Mouse (Mus musculus): ENCODE measurements at regions not wholly inside any gene's neighbourhood (a gene's known extent, or its start where the extent isn't known, plus 50 kb on each side); places are given as distances from the start of the nearest gene placed in this dataset.

DNA sequence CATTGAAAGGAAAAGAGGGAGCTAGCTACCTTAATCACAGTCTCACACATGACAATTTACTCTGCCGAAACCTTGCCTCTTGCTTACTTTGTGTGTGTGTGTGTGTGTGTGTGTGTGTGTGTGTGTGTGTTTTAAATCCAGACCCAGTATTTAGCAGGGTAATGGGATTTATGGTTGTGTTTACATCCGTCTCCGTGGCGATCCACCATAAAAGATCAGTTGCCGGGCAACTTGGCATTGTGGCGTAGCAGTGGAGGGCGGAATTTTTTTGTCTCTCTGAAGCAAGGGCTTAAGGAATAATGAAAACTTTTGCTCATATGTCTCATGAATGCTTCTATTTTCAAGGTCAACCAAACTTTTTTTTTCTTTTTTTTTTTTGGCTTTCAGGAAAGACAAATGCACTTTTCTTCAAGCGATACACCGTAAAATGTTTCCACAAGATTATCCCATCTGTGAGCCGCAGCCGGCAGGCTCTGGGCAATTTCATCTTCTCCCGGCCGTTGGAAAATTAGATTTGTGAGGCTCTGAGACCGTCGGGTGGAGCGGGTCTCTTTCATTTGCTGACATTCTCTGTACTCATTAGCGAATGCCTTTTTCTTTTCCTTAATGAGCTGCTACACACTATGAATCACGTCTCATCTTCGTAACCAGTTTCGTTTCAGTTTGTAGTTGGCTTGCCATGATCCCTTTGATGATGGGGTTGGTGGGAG lies 53.9 kb upstream of the Ptch1 start:
- no peak for DNase-seq (ENCODE audit: low read depth in 1 of 2, low spot score in 2 of 2)

DNA sequence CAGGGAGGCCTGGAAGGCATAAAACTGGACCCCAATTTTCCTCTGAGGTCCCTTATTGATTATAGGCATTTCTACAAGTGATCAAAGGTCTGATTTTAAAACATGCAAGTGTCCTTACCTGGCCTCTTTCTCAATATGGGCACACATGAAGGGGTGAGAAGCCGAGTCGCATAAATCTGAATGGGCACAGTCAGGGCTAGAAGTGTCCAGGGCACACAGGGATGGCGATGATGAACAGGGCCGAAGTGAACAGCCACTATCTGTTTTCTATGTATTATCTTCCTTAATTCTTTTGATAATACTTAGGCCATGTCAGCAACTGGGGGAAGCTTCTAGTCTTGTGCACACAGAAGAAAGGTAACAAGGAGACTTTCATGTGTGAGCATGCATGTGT lies 54.5 kb upstream of the Ptch1 start:
- no peak for DNase-seq (ENCODE audit: low read depth in 1 of 2, low spot score in 2 of 2)

DNA sequence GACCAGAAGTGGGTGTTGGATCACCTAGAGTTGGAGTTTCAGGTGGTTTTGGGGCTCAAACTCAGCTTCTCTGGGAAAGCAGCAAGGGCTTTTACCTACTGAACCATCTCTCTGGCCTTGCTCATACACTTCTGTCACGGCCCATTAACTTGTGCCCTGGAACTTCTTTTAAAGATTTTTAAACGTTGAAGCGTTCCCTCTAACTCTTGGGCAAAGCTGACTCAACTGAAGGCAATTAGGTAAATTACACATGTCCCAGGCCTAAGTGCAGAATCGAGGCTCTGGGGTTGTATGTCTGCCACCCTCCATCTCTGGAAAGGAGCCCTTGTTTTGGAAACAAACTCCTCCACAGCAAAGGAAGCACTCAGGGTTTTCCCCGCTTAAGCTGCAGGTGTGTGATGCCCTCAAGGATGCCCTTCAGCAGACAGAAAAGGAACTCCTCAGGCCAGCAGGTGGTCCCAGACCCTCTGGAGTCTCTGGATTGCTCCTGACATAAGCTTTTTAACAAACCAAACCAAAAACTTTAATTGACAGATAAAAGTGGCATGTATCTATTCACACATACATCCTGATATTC lies 58.5 kb upstream of the Ptch1 start:
- DNase-seq (ENCODE audit: low read depth in 1 of 2, low spot score in 2 of 2): no peak

GRCm38 (mm10) chr13:63634294-63634693 lies 60.9 kb upstream of the Ptch1 start:
- DNase-seq (ENCODE audit: low read depth in 1 of 2, low spot score in 2 of 2): no peak

DNA sequence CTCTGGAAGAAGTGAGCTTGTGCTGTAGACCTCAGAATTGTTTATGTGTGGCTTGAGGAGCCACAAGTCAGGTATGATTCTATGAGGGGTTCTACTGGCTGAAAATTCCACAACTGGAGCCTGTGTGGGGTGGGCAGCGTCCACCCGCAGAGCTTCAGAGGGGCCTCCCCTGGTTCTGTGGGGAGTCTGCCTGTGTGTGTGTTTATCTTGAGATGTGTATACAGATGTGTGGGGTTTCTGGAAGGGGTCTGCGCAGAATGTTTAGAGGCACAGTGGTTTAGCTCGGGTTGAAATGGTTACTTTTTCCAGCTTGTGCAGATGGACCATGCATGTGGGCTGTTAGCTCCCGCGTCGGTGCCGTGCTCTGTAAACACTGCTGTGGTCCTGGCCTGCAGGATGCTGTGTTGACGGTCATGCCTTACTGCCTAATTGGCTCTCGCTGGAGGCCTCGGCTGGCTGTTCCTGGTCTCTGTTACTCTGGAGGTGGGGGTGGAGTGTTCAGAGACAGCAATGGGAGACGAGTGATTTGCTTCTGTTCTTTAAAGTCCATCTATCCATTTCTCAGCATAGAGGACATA lies 68.3 kb upstream of the Ptch1 start:
- no peak for DNase-seq (ENCODE audit: low read depth in 1 of 2, low spot score in 2 of 2)

- no peak for DNase-seq (ENCODE audit: low read depth in 1 of 2, low spot score in 2 of 2)
Measured at GRCm38 (mm10) chr13:63642617-63643016, 69.2 kb upstream of the Ptch1 start.

DNA sequence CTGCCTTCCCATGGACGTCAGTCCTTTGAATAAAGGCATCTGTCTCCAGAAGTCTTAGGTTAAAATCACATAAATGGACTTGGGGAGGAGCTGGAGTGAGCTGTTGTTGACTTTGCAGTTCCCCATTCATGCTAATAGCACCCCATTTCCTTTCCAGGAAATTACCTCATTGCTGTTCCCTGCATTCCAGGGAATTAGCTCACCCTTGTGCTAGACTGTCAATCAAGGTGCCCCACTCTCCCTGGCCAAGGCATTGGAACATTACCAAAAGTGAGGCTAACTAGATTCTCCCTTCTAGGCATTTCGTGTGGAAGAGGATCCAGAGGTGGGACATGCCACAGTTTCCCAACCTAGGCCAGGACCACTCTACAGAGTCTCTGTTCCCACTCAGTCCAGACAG lies 70.0 kb upstream of the Ptch1 start:
- DNase-seq (ENCODE audit: low read depth in 1 of 2, low spot score in 2 of 2): no peak

DNA sequence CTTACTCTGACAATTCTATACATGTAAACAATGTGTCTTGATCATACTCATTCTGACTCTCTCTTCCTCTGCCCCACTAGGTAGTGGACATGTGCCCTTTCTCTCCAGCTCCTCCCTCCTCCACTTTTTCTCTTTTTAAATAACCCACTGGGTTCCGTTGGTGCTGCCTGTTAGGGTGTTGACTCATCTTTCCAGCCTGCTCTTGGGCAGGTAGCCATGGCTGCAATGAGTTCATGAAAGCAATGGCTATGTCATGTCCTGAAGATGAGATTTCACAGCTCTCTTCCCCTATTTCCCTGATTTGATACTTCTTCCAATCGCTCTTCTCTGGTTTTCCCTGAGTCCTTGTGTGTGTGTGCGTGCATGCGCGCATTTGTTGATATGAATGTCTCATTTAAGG lies 70.9 kb upstream of the Ptch1 start:
- no peak for DNase-seq (ENCODE audit: low read depth in 1 of 2, low spot score in 2 of 2)

DNA sequence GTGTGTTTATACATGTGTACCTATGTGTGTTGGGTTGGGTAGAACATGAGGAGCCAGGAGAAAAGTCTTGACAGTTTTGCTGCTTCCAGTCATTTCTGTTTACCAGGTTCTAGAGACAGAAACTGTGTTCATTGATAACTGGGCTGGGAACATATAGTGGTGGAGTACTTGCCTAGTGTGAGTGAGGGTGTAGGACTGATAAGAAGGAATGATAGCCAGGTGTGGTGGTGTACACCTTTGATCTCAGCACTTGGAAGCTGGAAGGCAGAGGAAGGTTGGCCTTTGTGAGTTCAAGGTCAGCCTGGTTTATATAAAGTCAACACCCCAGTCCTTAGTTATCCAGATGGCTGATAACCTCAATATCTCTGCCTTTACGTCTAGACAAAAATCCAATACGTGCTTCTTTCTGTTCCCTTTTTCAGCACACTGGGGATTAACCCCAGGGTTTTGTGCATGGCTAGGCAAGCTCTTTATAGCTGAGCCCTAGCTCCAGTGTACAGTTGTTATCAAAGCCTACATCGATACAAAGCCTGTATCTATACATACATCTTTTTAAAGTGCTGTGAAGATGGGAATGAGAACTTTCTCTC lies 75.8 kb upstream of the Ptch1 start:
- DNase-seq (ENCODE audit: low read depth in 1 of 2, low spot score in 2 of 2): no peak

GRCm38 (mm10) chr13:63654514-63654913 lies 81.1 kb upstream of the Ptch1 start:
- DNase-seq (ENCODE audit: low read depth in 1 of 2, low spot score in 2 of 2): no peak

- no peak for DNase-seq (ENCODE audit: low read depth in 1 of 2, low spot score in 2 of 2)
Measured at GRCm38 (mm10) chr13:63657115-63657514, 83.7 kb upstream of the Ptch1 start.

DNA sequence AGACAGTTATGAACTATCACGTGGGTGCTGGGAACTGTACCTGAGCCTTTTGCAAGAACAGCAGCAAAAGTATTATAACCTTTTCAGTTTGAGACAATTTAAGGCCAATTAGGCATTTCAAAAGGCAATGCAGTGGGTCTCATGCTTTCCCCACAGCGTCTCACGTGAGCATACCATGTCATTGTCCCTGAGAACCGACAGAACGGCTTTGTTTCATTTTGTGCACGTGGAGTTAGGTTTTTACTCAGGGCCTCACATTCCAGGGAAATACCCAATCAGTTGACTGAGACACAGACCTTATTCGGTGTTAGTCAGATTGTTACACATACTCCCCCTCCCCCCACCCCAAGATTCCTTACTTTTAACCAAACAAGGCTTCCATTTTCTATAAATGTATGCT lies 86.0 kb upstream of the Ptch1 start:
- no peak for DNase-seq (ENCODE audit: low read depth in 1 of 2, low spot score in 2 of 2)

GRCm38 (mm10) chr13:63660431-63660830 lies 87.0 kb upstream of the Ptch1 start:
- no peak for DNase-seq (ENCODE audit: low read depth in 1 of 2, low spot score in 2 of 2)

GRCm38 (mm10) chr13:63668576-63668975 lies 95.2 kb upstream of the Ptch1 start:
- no peak for DNase-seq (ENCODE audit: low read depth in 1 of 2, low spot score in 2 of 2)

GRCm38 (mm10) chr13:63669031-63669430 lies 95.6 kb upstream of the Ptch1 start:
- DNase-seq (ENCODE audit: low read depth in 1 of 2, low spot score in 2 of 2): no peak

GRCm38 (mm10) chr13:63672425-63672824 lies 99.0 kb upstream of the Ptch1 start:
- DNase-seq (ENCODE audit: low read depth in 1 of 2, low spot score in 2 of 2): no peak

- no peak for DNase-seq (ENCODE audit: low read depth in 1 of 2, low spot score in 2 of 2)
Measured at GRCm38 (mm10) chr13:63677696-63678095, 104.3 kb upstream of the Ptch1 start.

- DNase-seq (ENCODE audit: low read depth in 1 of 2, low spot score in 2 of 2): no peak
Measured at GRCm38 (mm10) chr13:63678265-63679260, 105.2 kb upstream of the Ptch1 start.

GRCm38 (mm10) chr13:63682341-63682740 lies 108.9 kb upstream of the Ptch1 start:
- no peak for DNase-seq (ENCODE audit: low read depth in 1 of 2, low spot score in 2 of 2)

- no peak for DNase-seq (ENCODE audit: low read depth in 1 of 2, low spot score in 2 of 2)
Measured at GRCm38 (mm10) chr13:63691974-63692373, 118.6 kb upstream of the Ptch1 start.

GRCm38 (mm10) chr13:63693636-63694035 lies 120.2 kb upstream of the Ptch1 start:
- no peak for DNase-seq (ENCODE audit: low read depth in 1 of 2, low spot score in 2 of 2)
